Mouse (Mus musculus) MEL (cell line): ENCODE data around the gene 4930548H24Rik.

Experiments
- CHD1 ChIP-seq: IDR thresholded peaks from 2 replicates; pipeline ENCODE4 v1.6.1; 2012; ENCODE audit warnings: low read depth, mild to moderate bottlenecking, inconsistent platforms, low read length, improper control_type of control experiment
- CTCF ChIP-seq, 3 experiments: IDR thresholded peaks in 2 of 3; conservative IDR thresholded peaks in 1 of 3; 2 replicates each; pipeline ENCODE4 v1.5.1; 2011 to 2012; ENCODE audit warnings: low read length in 3 of 3, low read depth in 2 of 3, mild to moderate bottlenecking in 2 of 3, improper control_type of control experiment in 1 of 3, inconsistent platforms in 1 of 3, mixed read lengths in 1 of 3, moderate library complexity in 1 of 3; ENCODE audit not compliant: control insufficient read depth in 1 of 3, insufficient read depth in 1 of 3, poor library complexity in 1 of 3, severe bottlenecking in 1 of 3
- MYC ChIP-seq: IDR thresholded peaks from 2 replicates; pipeline ENCODE4 v1.6.1; 2011; ENCODE audit warnings: low read depth, mild to moderate bottlenecking, low read length, improper control_type of control experiment, moderate library complexity
- NRF1 ChIP-seq: IDR thresholded peaks from 2 replicates; pipeline ENCODE4 v1.6.1; 2014; ENCODE audit warnings: low read depth, mild to moderate bottlenecking, inconsistent platforms, low read length, improper control_type of control experiment, moderate library complexity; ENCODE audit not compliant: poor library complexity, insufficient read depth, severe bottlenecking
- POLR2A ChIP-seq, 2 experiments: IDR thresholded peaks; 2 replicates each; pipeline ENCODE4 v1.6.1; 2011 to 2012; ENCODE audit warnings: low read length in 2 of 2, mild to moderate bottlenecking in 2 of 2, control low read depth in 1 of 2, improper control_type of control experiment in 1 of 2, low read depth in 1 of 2, moderate library complexity in 1 of 2; ENCODE audit not compliant: control insufficient read depth in 1 of 2, insufficient read depth in 1 of 2, poor library complexity in 1 of 2
- POLR2AphosphoS5 ChIP-seq: IDR thresholded peaks from 2 replicates; pipeline ENCODE4 v1.6.1; 2012; ENCODE audit warnings: low read depth, borderline replicate concordance, mild to moderate bottlenecking, inconsistent platforms, low read length, moderate library complexity, mixed read lengths
- TBP ChIP-seq: IDR thresholded peaks from 2 replicates; pipeline ENCODE4 v1.8.0; 2011; ENCODE audit warnings: low read depth, low read length, improper control_type of control experiment
- TCF12 ChIP-seq: IDR thresholded peaks from 2 replicates; pipeline ENCODE4 v1.6.1; 2014; ENCODE audit warnings: low read depth, mild to moderate bottlenecking, inconsistent platforms, low read length, improper control_type of control experiment, moderate library complexity
- USF1 ChIP-seq: IDR thresholded peaks from 2 replicates; pipeline ENCODE4 v1.6.1; 2014; ENCODE audit warnings: low read depth, mild to moderate bottlenecking, inconsistent platforms, low read length, improper control_type of control experiment, moderate library complexity
- USF2 ChIP-seq, 2 experiments: IDR thresholded peaks; 2 replicates each; pipeline ENCODE4 v1.6.1; 2011 to 2012; ENCODE audit warnings: improper control_type of control experiment in 2 of 2, low read length in 2 of 2, borderline replicate concordance in 1 of 2, inconsistent platforms in 1 of 2, low read depth in 1 of 2, mild to moderate bottlenecking in 1 of 2; ENCODE audit not compliant: insufficient read depth in 1 of 2

- no peak for TF ChIP-seq POLR2A (IDR thresholded peaks at IDR 0.05; ENCODE audit: control insufficient read depth in 1 of 2, insufficient read depth in 1 of 2, low read depth in 1 of 2, low read length in 2 of 2, poor library complexity in 1 of 2)
- TF ChIP-seq POLR2AphosphoS5: no peak
- TF ChIP-seq CHD1: no peak
- no peak for TF ChIP-seq MYC
- TF ChIP-seq USF2 (IDR thresholded peaks at IDR 0.05; ENCODE audit: borderline replicate concordance in 1 of 2, insufficient read depth in 1 of 2, low read depth in 1 of 2, low read length in 2 of 2): no peak
- no peak for TF ChIP-seq CTCF (IDR thresholded peaks at IDR 0.05 in 2 of 3, conservative IDR thresholded peaks at IDR 0.05 in 1 of 3; ENCODE audit: control insufficient read depth in 1 of 3, insufficient read depth in 1 of 3, low read depth in 2 of 3, low read length in 3 of 3, poor library complexity in 1 of 3, severe bottlenecking in 1 of 3)
- TF ChIP-seq TBP: no peak
- TF ChIP-seq TCF12: no peak
- no peak for TF ChIP-seq USF1
- TF ChIP-seq NRF1: no peak
Observed at GRCm38 (mm10) chr5:31469711-31470110, 15.8 kb upstream of the 4930548H24Rik start.
